Mouse (Mus musculus) layer of hippocampus, adult 9-10 months (tissue): ENCODE measurements at regions not wholly inside any gene's neighbourhood (a gene's known extent, or its start where the extent isn't known, plus 50 kb on each side); places are given as distances from the start of the nearest gene placed in this dataset.
A peak's percentile ranks its signal among the peaks of the same experiment; 100 is the strongest.

ENCODE experiments used
- DNase-seq: peaks from one replicate; pipeline ENCODE4 v3.0.0; 2022; ENCODE audit warnings: low spot score

- DNase-seq = no peak
These were observed 59.8 kb upstream of the Speer4c start for GRCm38 (mm10) chr5:15773839-15774238.

DNA sequence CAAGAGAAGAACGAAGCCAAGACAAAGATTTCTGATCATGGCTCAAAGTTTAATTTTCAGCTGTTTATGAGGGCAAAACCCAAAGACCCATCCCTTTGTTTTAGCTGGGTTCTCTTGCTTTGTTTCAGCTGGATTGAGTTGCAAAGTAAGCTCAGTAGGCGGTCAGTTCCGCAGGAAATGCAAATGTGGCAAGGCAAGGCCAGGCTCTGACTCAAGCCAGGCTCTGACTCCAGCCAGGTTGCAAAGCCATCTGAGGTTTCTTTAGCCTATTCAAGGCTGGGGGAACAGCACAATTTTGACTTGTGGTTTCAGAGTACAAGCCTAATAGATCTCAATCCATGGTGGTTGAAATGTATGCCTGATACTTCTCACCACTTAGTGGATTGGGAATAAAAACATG is 60.5 kb upstream of the Speer4c start:
- DNase-seq = no peak

GRCm38 (mm10) chr5:15776106-15776505 is 62.0 kb upstream of the Speer4c start:
- no peak for DNase-seq

GRCm38 (mm10) chr5:15803583-15803982 is 89.5 kb upstream of the Speer4c start:
- no peak for DNase-seq

DNA sequence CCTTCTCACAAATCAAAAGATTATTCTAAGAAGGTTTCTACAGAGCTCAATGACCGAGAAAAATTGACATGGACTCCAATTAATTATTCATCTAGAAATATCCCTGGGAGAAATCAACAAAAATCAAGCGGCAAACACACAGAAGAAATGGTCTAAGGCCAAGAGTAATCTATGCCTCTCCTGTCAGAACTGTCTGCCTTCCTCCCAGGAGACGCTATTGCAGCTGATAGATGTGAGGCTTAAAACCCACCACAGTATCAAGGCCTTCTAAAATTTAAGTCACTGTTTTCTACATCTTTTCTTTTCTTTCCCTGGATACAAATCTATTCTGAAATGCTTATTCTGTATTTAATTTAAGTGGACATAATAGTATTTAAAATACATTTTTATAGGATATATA is 102.8 kb upstream of the Speer4c start:
- DNase-seq = no peak

- DNase-seq = no peak
These were observed 103.3 kb upstream of the Speer4c start for GRCm38 (mm10) chr5:15817366-15817765.

DNA sequence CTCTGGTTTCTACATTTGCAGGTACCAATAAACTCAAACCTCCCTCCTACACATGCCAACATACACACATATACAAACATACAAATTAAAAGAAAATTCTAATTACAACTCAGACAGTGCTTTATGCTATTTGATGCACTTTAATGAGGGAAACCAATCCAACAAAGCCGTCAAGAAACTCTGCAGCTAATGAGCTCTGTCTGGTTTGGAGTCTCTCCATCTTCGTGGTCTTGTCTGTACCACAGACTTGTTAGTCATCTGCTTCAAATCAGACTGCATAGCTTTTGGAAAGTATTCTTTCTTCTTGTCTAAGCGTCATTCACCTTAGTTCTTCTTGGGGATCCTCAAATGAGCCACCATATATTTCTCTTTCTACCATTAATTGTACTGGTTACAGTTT is 108.9 kb upstream of the Speer4c start:
- no peak for DNase-seq

GRCm38 (mm10) chr5:15831527-15831926 is 103.0 kb upstream of the Cacna2d1 start:
- no peak for DNase-seq

- DNase-seq = peak; percentile 44
These were observed 102.2 kb upstream of the Cacna2d1 start for GRCm38 (mm10) chr5:15832338-15832737.

GRCm38 (mm10) chr5:15838108-15838972 is 96.2 kb upstream of the Cacna2d1 start:
- DNase-seq = peak; percentile 55

- DNase-seq = no peak
These were observed 87.7 kb upstream of the Cacna2d1 start for GRCm38 (mm10) chr5:15846790-15847189.

- DNase-seq = no peak
These were observed 85.0 kb upstream of the Cacna2d1 start for GRCm38 (mm10) chr5:15849520-15849919.

DNA sequence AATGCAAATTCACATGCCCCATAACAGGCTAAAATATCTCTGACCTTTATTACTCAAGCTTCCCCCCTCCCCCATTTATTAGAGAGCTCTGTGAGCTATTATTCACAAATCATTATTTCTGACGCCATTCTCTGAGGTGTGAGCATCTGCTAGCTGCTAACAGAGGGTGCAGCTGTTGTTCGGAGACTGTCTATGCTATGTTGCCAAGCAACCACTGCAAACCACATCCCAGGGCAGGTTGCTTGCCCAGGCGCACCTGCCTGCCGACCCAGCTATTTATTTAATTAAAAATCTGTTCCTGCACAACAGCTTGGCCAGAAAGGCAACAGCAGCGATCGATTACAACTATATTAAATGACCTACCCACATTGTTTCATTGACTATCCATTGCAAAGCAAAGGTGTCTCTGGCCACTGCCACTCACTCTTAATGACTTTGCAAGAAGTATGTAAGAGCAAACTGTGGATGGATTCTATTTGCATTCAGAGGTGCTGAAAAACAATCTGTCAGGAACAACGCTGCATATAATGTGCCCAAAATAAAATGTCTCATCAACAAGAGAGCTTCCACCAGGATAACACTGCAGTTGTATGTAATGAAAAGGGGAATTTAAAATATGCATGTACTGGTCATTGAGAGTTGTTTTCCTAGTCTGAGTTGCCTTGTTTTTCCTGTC is 84.2 kb upstream of the Cacna2d1 start:
- DNase-seq = no peak

DNA sequence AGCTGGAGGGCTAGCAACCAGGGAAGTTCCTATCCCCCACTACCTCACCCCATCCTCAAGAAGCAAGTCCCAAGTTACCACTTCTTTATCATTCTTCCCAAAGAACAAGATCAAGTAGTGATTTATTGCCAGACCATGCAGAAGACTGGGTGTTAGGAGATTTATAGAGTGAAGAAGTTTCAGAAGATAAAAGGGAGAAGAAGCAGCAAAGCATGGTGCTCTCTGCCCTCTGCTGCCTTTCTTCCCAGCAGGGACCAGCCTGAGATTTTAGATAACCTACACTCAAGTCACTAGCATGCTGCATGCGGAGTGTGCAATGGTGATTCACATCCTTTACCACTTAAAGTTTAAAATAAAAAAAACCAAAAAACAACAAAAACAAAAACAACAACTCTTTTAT is 79.7 kb upstream of the Cacna2d1 start:
- DNase-seq = no peak

DNA sequence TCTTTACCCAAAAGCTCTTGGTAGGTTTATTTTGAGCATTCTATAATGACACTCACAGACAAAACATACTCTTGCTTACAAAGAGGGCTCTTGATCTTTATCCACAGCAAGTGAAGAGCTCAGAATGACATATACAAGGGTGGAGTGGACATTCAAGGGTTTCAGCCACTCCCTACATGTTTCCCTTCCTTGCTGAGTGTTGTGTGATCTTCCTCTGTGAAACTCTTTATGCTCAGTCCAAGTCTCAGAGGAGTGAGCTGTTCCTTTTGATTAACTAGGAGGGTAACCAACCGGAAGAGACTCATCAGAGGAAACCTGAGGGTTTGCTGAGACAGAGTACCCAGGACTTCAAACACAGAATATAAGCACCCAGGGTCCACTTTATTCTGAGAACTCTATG is 77.5 kb upstream of the Cacna2d1 start:
- DNase-seq = no peak

GRCm38 (mm10) chr5:15874065-15874464 is 60.4 kb upstream of the Cacna2d1 start:
- DNase-seq = no peak

DNA sequence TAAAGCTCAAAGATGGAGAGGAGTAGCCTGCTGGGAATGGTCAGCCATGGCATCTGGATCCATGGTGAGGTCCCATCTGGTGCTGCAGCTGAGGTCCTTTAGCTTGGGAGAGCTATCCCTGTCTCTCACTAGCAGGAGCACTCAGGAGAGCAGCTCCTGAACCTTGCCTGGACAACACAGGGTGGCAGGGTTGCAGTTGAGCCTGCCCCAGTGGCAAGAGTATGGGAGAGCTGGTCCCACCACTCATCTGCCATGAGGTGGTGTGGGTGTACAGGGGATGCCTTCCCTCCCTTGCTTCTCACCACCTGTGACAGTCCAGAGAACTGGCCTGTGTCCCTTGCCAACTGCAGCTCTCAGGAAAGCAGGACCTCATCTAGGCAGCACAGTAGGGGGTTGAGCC is 51.5 kb upstream of the Cacna2d1 start:
- DNase-seq = no peak
